Mouse (Mus musculus): ENCODE data around the gene Plekhg2. TPM values are rescaled to one million over a fixed set of nuclear protein-coding genes. Genes with fewer than 3 reads are reported as not detected.

Gene Plekhg2
- polyA plus RNA-seq, 1 experiment from 2014 or later = 75.1 TPM

GRCm38 (mm10) chr7:28347746-28348145 is 24.7 kb downstream of the Plekhg2 start:
- no peaks in the 10 kb centered on the region for H3K27me3 ChIP-seq (ENCODE audit: insufficient read depth, low read length)
- TF ChIP-seq CTCF (IDR thresholded peaks at IDR 0.05; ENCODE audit: low read depth) = no peak
- no peak for ATAC-seq (ENCODE audit: insufficient read depth)
- H3K9ac ChIP-seq = no peak overlapping the region
- no peak overlapping the region for H3K4me2 ChIP-seq
- DNase-seq = peak; percentile 69
- no peak overlapping the region for H3K4me3 ChIP-seq (ENCODE audit: low read depth, low read length)
- WGBS = 53% methylated on average over 3 of the region's 3 CpGs
- H3K9me3 ChIP-seq (ENCODE audit: low read depth, low read length) = no peaks in the 10 kb centered on the region
- H3K27ac ChIP-seq (ENCODE audit: low read depth) = no peak overlapping the region
- H3K36me3 ChIP-seq (ENCODE audit: insufficient read depth) = peaks cover 13% of the 10 kb centered on the region
- H3K4me1 ChIP-seq (ENCODE audit: insufficient read depth) = peaks cover 6% of the 10 kb centered on the region

GRCm38 (mm10) chr7:28344637-28345036 is 27.8 kb downstream of the Plekhg2 start:
- TF ChIP-seq CTCF (IDR thresholded peaks at IDR 0.05; ENCODE audit: low read depth) = peak; percentile 89
- Histone ChIP-seq H3K4me3 (ENCODE audit: low read depth, low read length) (no peak overlapping the region), H3K27me3 (ENCODE audit: insufficient read depth, low read length) (no peaks in the 10 kb centered on the region), H3K9ac (no peak overlapping the region), H3K36me3 (ENCODE audit: insufficient read depth) (no peaks in the 10 kb centered on the region), H3K4me2 (no peak overlapping the region), H3K27ac (ENCODE audit: low read depth) (no peak overlapping the region), H3K4me1 (ENCODE audit: insufficient read depth) (no peaks in the 10 kb centered on the region), H3K9me3 (ENCODE audit: low read depth, low read length) (no peaks in the 10 kb centered on the region)
- DNase-seq (peak; percentile 90), ATAC-seq (ENCODE audit: insufficient read depth) (peak; percentile 18; the same call in 1 of the 2 replicates)
- WGBS = 1% methylated on average over 4 of the region's 4 CpGs

GRCm38 (mm10) chr7:28341381-28341780 is 31.0 kb downstream of the Plekhg2 start:
- no peak for ATAC-seq (ENCODE audit: insufficient read depth)
- no peaks in the 10 kb centered on the region for H3K36me3 ChIP-seq (ENCODE audit: insufficient read depth)
- H3K27me3 ChIP-seq (ENCODE audit: insufficient read depth, low read length) = no peaks in the 10 kb centered on the region
- H3K27ac ChIP-seq (ENCODE audit: low read depth) = no peak overlapping the region
- H3K4me1 ChIP-seq (ENCODE audit: insufficient read depth) = no peaks in the 10 kb centered on the region
- H3K9ac ChIP-seq = no peak overlapping the region
- DNase-seq = no peak
- H3K4me2 ChIP-seq = no peak overlapping the region
- no peak for TF ChIP-seq CTCF (IDR thresholded peaks at IDR 0.05; ENCODE audit: low read depth)
- H3K4me3 ChIP-seq (ENCODE audit: low read depth, low read length) = no peak overlapping the region
- 30% methylated on average over 7 of the region's 7 CpGs for WGBS
- H3K9me3 ChIP-seq (ENCODE audit: low read depth, low read length) = no peaks in the 10 kb centered on the region

GRCm38 (mm10) chr7:28339213-28339917 is 33.0 kb downstream of the Plekhg2 start:
- peak; percentile 63 for DNase-seq
- Histone ChIP-seq H3K4me2 (peak overlapping the region; percentile 93), H3K9me3 (ENCODE audit: low read depth, low read length) (no peaks in the 10 kb centered on the region), H3K4me3 (ENCODE audit: low read depth, low read length) (peak overlapping the region; percentile 80), H3K9ac (peak overlapping the region; percentile 92), H3K27ac (ENCODE audit: low read depth) (peak overlapping the region; percentile 89), H3K27me3 (ENCODE audit: insufficient read depth, low read length) (no peaks in the 10 kb centered on the region), H3K4me1 (ENCODE audit: insufficient read depth) (no peaks in the 10 kb centered on the region), H3K36me3 (ENCODE audit: insufficient read depth) (peaks cover 9% of the 10 kb centered on the region)
- peak; percentile 35 for TF ChIP-seq CTCF (IDR thresholded peaks at IDR 0.05; ENCODE audit: low read depth)
- peak; percentile 20 for ATAC-seq (ENCODE audit: insufficient read depth)
- WGBS = 77% methylated on average over 19 of the region's 19 CpGs

- H3K9me3 ChIP-seq (ENCODE audit: low read depth, low read length) = no peaks in the 10 kb centered on the region
- under 1% methylated on average over 77 of the region's 77 CpGs for WGBS
- H3K4me3 ChIP-seq (ENCODE audit: low read depth, low read length) = peak within 1 kb of the TSS; percentile 80
- no peak for TF ChIP-seq CTCF (IDR thresholded peaks at IDR 0.05; ENCODE audit: low read depth)
- peak within 1 kb of the TSS; percentile 89 for H3K27ac ChIP-seq (ENCODE audit: low read depth)
- H3K27me3 ChIP-seq (ENCODE audit: insufficient read depth, low read length) = no peaks in the 10 kb centered on the region
- H3K4me1 ChIP-seq (ENCODE audit: insufficient read depth) = no peaks in the 10 kb centered on the region
- ATAC-seq (ENCODE audit: insufficient read depth) = peak; percentile 99
- H3K4me2 ChIP-seq = peak within 1 kb of the TSS; percentile 93
- H3K9ac ChIP-seq = peak within 1 kb of the TSS; percentile 92
- peak; percentile 100 for DNase-seq
- H3K36me3 ChIP-seq (ENCODE audit: insufficient read depth) = peaks cover 9% of the 10 kb centered on the region
These were observed 34.0 kb downstream of the Plekhg2 start, which contains the start of gene Supt5 for GRCm38 (mm10) chr7:28338108-28338998. Supt5 (minus strand) TSS chr7:28338746.

- no peak overlapping the region for H3K9ac ChIP-seq
- no peak overlapping the region for H3K4me3 ChIP-seq (ENCODE audit: low read depth, low read length)
- H3K4me2 ChIP-seq = no peak overlapping the region
- no peak for TF ChIP-seq CTCF (IDR thresholded peaks at IDR 0.05; ENCODE audit: low read depth)
- no peaks in the 10 kb centered on the region for H3K9me3 ChIP-seq (ENCODE audit: low read depth, low read length)
- no peaks in the 10 kb centered on the region for H3K4me1 ChIP-seq (ENCODE audit: insufficient read depth)
- ATAC-seq (ENCODE audit: insufficient read depth) = no peak
- no peak for DNase-seq
- H3K36me3 ChIP-seq (ENCODE audit: insufficient read depth) = peaks cover 21% of the 10 kb centered on the region
- H3K27ac ChIP-seq (ENCODE audit: low read depth) = no peak overlapping the region
- H3K27me3 ChIP-seq (ENCODE audit: insufficient read depth, low read length) = no peaks in the 10 kb centered on the region
- 90% methylated on average over 2 of the region's 2 CpGs for WGBS
These were observed 36.9 kb downstream of the Plekhg2 start for GRCm38 (mm10) chr7:28335471-28335870.

- no peak for ATAC-seq (ENCODE audit: insufficient read depth)
- 85% methylated on average over 4 of the region's 4 CpGs for WGBS
- H3K27ac ChIP-seq (ENCODE audit: low read depth) = no peak overlapping the region
These were observed 37.9 kb downstream of the Plekhg2 start for GRCm38 (mm10) chr7:28334534-28334933.

More at GRCm38 (mm10) chr7:28334534-28334933, 37.9 kb downstream of the Plekhg2 start:
- Histone ChIP-seq H3K9ac (peak overlapping the region; percentile 15; the same call in 1 of the 2 replicates), H3K27me3 (ENCODE audit: insufficient read depth, low read length) (no peaks in the 10 kb centered on the region), H3K4me3 (ENCODE audit: low read depth, low read length) (no peak overlapping the region), H3K9me3 (ENCODE audit: low read depth, low read length) (no peaks in the 10 kb centered on the region), H3K4me2 (no peak overlapping the region), H3K4me1 (ENCODE audit: insufficient read depth) (no peaks in the 10 kb centered on the region), H3K36me3 (ENCODE audit: insufficient read depth) (peaks cover 30% of the 10 kb centered on the region)
- no peak for TF ChIP-seq CTCF (IDR thresholded peaks at IDR 0.05; ENCODE audit: low read depth)
- no peak for DNase-seq

Measured in lung, embryonic 14.5 days (tissue).